Mouse (Mus musculus) left cerebral cortex, postnatal 4 days (tissue): ENCODE measurements around the gene H6pd. TPM values are rescaled to one million over a fixed set of nuclear protein-coding genes. Genes with fewer than 3 reads are reported as not detected.
"Not testable (repeated sequence)": the region's sequence is repeated elsewhere in the genome, so short reads cannot be mapped to it uniquely, and the experiment has no call there.

Experiments
- DNase-seq: peaks from one replicate; pipeline ENCODE4 v3.0.0-alpha.2; 2022
- intact Hi-C: fragments of 180-260 bp; cut with DNase I; formaldehyde crosslinking; loops from one replicate; pipeline ENCODE4 v1.15.1; 2025
- total RNA-seq, 2 experiments: library from RNA; stranded (reverse); gene quantifications; 2 replicates each; pipeline ENCODE4 v1.2.3; 2021

The H6pd gene
- total RNA-seq: 10 to 100 TPM; 11.7 to 13.8 TPM

GRCm38 (mm10) chr4:150008853-150009586, at the start of gene H6pd:
Gene H6pd, minus strand, starts transcription at chr4:150009023.
- peak; percentile 89 for DNase-seq
- intact Hi-C loops: no loop called here

GRCm38 (mm10) chr4:150057722-150058121, 48.9 kb upstream of the H6pd start:
- no peak for DNase-seq
- intact Hi-C loops: no loop called here

- DNase-seq: no peak
- intact Hi-C loops: no loop called here
Measured at GRCm38 (mm10) chr4:150056171-150056570, 47.3 kb upstream of the H6pd start.

- no peak for DNase-seq
- intact Hi-C loops: no loop called here
Measured at GRCm38 (mm10) chr4:150052380-150052779, 43.6 kb upstream of the H6pd start.

GRCm38 (mm10) chr4:150051514-150051913, 42.7 kb upstream of the H6pd start:
- DNase-seq: no peak
- intact Hi-C loops: no loop called here

GRCm38 (mm10) chr4:150049564-150050226, 40.9 kb upstream of the H6pd start:
- no peak for DNase-seq
- intact Hi-C loops: no loop called here

- DNase-seq: no peak
- intact Hi-C loops: no loop called here
Measured at GRCm38 (mm10) chr4:150049157-150049513, 40.3 kb upstream of the H6pd start.

GRCm38 (mm10) chr4:150048478-150049156, 39.8 kb upstream of the H6pd start:
- no peak for DNase-seq
- intact Hi-C loops: no loop called here

GRCm38 (mm10) chr4:150048038-150048437, 39.2 kb upstream of the H6pd start:
- intact Hi-C loops: no loop called here
- peak; percentile 44 for DNase-seq

GRCm38 (mm10) chr4:150043591-150043990, 34.8 kb upstream of the H6pd start:
- intact Hi-C loops: no loop called here
- no peak for DNase-seq

GRCm38 (mm10) chr4:150041346-150042110, 32.7 kb upstream of the H6pd start:
- no peak for DNase-seq
- intact Hi-C loops: no loop called here

GRCm38 (mm10) chr4:150040856-150041255, 32.0 kb upstream of the H6pd start:
- DNase-seq, intact Hi-C loops: not testable (repeated sequence)

GRCm38 (mm10) chr4:150040003-150040581, 31.3 kb upstream of the H6pd start:
- intact Hi-C loops: no loop called here
- no peak for DNase-seq

- no peak for DNase-seq
- intact Hi-C loops: loop anchor here (5.0 to 10.0 kb wide), 2 partner anchors 34 to 176 kb away; no protein-coding TSS in a partner anchor
Measured at GRCm38 (mm10) chr4:150038533-150038932, 29.7 kb upstream of the H6pd start.

- intact Hi-C loops: loop anchor here (5.0 to 10.0 kb wide), 2 partner anchors 36 to 179 kb away; no protein-coding TSS in a partner anchor
Measured at GRCm38 (mm10) chr4:150036094-150036493, 27.3 kb upstream of the H6pd start.

GRCm38 (mm10) chr4:150035280-150035679, 26.5 kb upstream of the H6pd start:
- DNase-seq: peak; percentile 90
- intact Hi-C loops: loop anchor here (2.0 to 10.0 kb wide), 3 partner anchors 37 to 180 kb away; no protein-coding TSS in a partner anchor

More at GRCm38 (mm10) chr4:150036094-150036493, 27.3 kb upstream of the H6pd start:
- DNase-seq: no peak

GRCm38 (mm10) chr4:150033261-150033671, 24.4 kb upstream of the H6pd start:
- intact Hi-C loops: loop anchor here (10.0 kb wide), 1 partner anchor 182 kb away; no protein-coding TSS in a partner anchor
- peak; percentile 22 for DNase-seq

GRCm38 (mm10) chr4:150031234-150031890, 22.5 kb upstream of the H6pd start:
- intact Hi-C loops: loop anchor here (10.0 kb wide), 1 partner anchor 183 kb away; no protein-coding TSS in a partner anchor
- peak; percentile 52 for DNase-seq

- intact Hi-C loops: loop anchor here (10.0 kb wide), 1 partner anchor 184 kb away; no protein-coding TSS in a partner anchor
Measured at GRCm38 (mm10) chr4:150030449-150031233, 21.8 kb upstream of the H6pd start.

More at GRCm38 (mm10) chr4:150030449-150031233, 21.8 kb upstream of the H6pd start:
- DNase-seq: peak; percentile 17
